Mouse (Mus musculus) forebrain, embryonic 12.5 days (tissue): ENCODE data around the gene Ccdc32. TPM values are rescaled to one million over a fixed set of nuclear protein-coding genes. Genes with fewer than 3 reads are reported as not detected.

Experiments used
- ATAC-seq: fragments of 200-750 bp; cut with Nextera tagmentation; 2 replicates; pipeline ENCODE4 v1.8.0; 2017; ENCODE audit warnings: moderate TSS enrichment; ENCODE audit not compliant: low FRiP score
- H3K27ac ChIP-seq: fragments of 300-500 bp; sonication (generic); 2 replicates; pipeline ENCODE4 v1.5.1; 2016; ENCODE audit warnings: mild to moderate bottlenecking
- H3K27me3 ChIP-seq: fragments of 300-500 bp; sonication (generic); 2 replicates; pipeline ENCODE4 v1.6.1; 2016; ENCODE audit warnings: mild to moderate bottlenecking
- H3K36me3 ChIP-seq: fragments of 300-500 bp; sonication (generic); replicated peaks from 2 replicates; pipeline ENCODE4 v1.6.1; 2016; ENCODE audit warnings: mild to moderate bottlenecking
- H3K4me1 ChIP-seq: fragments of 300-500 bp; sonication (generic); 2 replicates; pipeline ENCODE4 v1.6.1; 2016
- H3K4me2 ChIP-seq: fragments of 300-500 bp; sonication (generic); 2 replicates; pipeline ENCODE4 v1.6.1; 2016; ENCODE audit warnings: mild to moderate bottlenecking, moderate library complexity
- H3K4me3 ChIP-seq: fragments of 300-500 bp; sonication (generic); replicated peaks from 2 replicates; pipeline ENCODE4 v1.5.1; 2016; ENCODE audit warnings: mild to moderate bottlenecking
- H3K9ac ChIP-seq: fragments of 300-500 bp; sonication (generic); 2 replicates; pipeline ENCODE4 v1.6.1; 2016; ENCODE audit warnings: mild to moderate bottlenecking
- H3K9me3 ChIP-seq: fragments of 300-500 bp; sonication (generic); 2 replicates; pipeline ENCODE4 v1.6.1; 2016
- WGBS: fragments of 180-500 bp; shearing (Covaris S2); methylation state at CpG from one replicate; pipeline ENCODE4 v1.1.7; 2016; 5-methylcytosine and 5-hydroxymethylcytosine counted together
- polyA plus RNA-seq: library from polyadenylated mRNA; unstranded; fragments of >200 nt; fragmentation: Nextera tagmentation; extraction: Ambion mirVana; gene quantifications from 2 replicates; pipeline ENCODE4 v1.2.1, GENCODE M21; 2016

Gene Ccdc32
- polyA plus RNA-seq, result 25.3 and 26.4 TPM in 2 replicates

DNA sequence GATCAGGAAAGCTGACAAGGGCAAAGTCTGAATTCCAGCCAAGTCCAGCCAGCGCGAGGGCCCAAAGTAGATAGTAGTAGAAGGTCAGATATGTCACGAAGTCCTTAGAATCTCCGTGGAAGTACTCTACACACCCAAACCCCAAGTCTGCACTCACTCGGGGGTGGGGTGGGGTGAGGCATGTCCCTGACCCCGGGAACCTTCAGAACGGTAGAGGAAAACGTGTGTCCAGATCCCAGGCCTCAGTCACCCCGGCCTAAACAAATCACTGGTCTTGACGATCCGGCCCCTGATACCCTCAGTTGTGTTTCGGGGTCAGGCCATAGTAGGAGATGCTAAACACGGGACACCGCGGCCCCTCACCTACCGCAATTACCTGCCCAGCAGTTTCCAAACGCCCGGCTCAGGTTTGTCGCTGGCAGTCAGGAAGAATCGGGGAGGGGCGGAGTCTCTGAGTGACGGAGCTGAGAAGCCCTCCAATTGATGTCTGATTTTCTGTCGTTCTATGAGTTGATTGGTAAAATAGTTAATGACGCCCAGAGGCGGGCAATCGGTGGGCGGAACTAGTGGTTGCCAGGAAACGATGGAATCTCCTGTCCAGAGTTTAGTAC lies at the start of gene Ccdc32:
TSS of gene Ccdc32 (minus strand) at position 453 of the 611 bp plus-strand sequence.
- Histone ChIP-seq H3K9ac (peak within 1 kb of the TSS; percentile 68), H3K9me3 (no peaks in the 10 kb centered on the region), H3K4me1 (peaks cover 14% of the 10 kb centered on the region), H3K27me3 (no peaks in the 10 kb centered on the region), H3K36me3 (no peaks in the 10 kb centered on the region; the same call in 1 of the 2 replicates), H3K4me3 (peak within 1 kb of the TSS; percentile 70), H3K27ac (no peak within 1 kb of the TSS), H3K4me2 (peak within 1 kb of the TSS; percentile 89)
- WGBS, result 1% methylated on average over 28 of the region's 28 CpGs
- peak; percentile 98 for ATAC-seq

DNA sequence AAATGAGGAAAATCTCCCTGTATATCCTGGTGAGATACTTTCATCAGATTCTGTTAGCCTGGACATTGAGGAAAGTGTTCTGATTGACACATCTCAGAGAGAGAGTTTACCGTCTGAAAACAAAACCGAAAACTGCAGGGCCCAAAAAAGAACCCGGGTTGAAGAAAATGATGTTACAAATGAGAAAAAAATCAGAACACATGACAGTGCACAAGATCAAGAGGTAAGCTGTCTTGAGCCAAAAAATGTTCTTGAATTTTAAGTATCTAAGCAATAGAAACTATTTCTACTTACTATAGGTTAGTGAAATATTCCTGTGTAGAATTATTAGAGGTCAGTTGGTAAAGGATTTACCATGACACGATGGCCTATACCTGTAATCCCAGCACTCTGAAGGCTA lies 43.2 kb upstream of the Ccdc32 start:
- Histone ChIP-seq H3K9ac (no peak overlapping the region), H3K9me3 (no peaks in the 10 kb centered on the region), H3K4me1 (no peaks in the 10 kb centered on the region), H3K27me3 (no peaks in the 10 kb centered on the region), H3K36me3 (peaks cover 41% of the 10 kb centered on the region), H3K4me3 (no peak overlapping the region), H3K27ac (no peak overlapping the region), H3K4me2 (no peak overlapping the region)
- WGBS, result 93% methylated on average over 4 of the region's 4 CpGs
- no peak for ATAC-seq

DNA sequence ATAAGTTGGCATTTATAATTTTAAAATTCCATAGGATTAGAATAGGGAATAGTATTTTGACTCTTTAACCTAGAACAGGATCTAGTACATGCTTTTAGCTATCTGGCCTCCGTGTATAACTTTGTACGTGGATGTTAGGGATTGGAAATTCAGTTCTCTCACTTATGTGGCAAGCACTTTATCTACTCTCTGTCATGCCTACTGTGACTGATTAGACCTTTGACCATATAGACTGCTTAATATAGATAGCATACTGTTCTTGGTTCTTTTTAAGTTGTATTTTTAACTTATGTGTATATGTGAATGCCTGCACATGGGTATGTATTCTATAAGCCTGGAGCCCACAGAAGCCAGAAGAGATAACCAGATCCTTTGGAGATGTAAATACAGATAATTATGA lies 30.9 kb upstream of the Ccdc32 start:
- Histone ChIP-seq H3K4me3 (no peak overlapping the region), H3K27me3 (no peaks in the 10 kb centered on the region), H3K4me1 (no peaks in the 10 kb centered on the region), H3K4me2 (no peak overlapping the region), H3K27ac (no peak overlapping the region), H3K9me3 (no peaks in the 10 kb centered on the region), H3K36me3 (peaks cover 36% of the 10 kb centered on the region), H3K9ac (no peak overlapping the region)
- 96% methylated on average over 2 of the region's 2 CpGs for WGBS
- ATAC-seq, result no peak

DNA sequence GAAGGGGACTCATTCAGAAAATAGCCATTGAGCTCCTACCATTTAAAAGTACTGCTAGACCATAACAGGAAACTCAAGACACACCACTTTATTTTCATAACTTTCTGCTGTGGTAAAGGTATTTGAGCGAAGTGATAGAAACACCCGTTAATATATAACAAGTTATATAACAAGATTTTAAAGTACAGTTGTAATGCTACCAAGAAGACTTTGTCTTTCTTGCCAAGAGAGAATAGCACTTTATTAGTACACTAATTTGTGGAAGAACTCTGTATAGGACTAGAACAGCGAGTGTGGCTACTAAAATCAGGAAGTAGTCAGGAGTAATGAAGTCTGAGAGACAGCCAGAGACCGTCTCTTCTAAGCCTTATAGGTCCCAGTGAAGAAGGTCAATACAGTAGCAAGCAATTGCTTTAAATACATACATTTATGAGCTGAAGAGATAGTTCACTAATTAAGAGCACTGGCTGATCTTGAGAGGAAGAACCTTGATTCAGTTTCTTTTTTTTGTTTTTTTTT lies 21.0 kb upstream of the Ccdc32 start:
- no peak overlapping the region for H3K4me3 ChIP-seq
- H3K9me3 ChIP-seq, result no peaks in the 10 kb centered on the region
- peaks cover 11% of the 10 kb centered on the region for H3K4me1 ChIP-seq
- H3K36me3 ChIP-seq, result 0 out of 2 replicates have a peak, but pooled peaks cover 5% of the 10 kb centered on the region
- H3K9ac ChIP-seq, result no peak overlapping the region
- no peak for ATAC-seq
- no peaks in the 10 kb centered on the region for H3K27me3 ChIP-seq
- H3K4me2 ChIP-seq, result no peak overlapping the region
- H3K27ac ChIP-seq, result no peak overlapping the region
- WGBS, result 95% methylated on average over 4 of the region's 4 CpGs

DNA sequence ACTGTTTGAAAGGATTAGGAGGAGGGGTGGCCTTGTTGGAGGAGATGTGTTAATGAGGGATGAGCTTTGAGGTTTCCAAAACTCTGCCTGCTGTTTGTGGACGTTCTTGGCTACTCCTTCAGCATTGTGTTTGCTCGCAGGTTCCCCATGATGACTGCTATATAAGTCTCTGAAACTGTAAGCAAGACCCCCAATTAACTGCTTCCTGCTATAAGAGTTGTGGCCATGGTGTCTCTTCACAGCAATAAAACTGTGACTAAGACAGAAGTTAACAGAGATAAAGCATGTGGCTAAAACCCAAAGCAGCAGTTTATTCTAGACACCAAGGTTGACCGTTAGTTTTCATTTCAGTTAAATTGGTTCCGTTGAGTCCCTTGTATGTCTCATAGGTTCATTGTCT lies 18.7 kb upstream of the Ccdc32 start:
- Histone ChIP-seq H3K4me1 (peaks cover 11% of the 10 kb centered on the region), H3K4me2 (peak overlapping the region; percentile 48), H3K27ac (peak overlapping the region; percentile 89; the same call in 1 of the 2 replicates), H3K9ac (peak overlapping the region; percentile 59), H3K4me3 (peak overlapping the region; percentile 61), H3K27me3 (no peaks in the 10 kb centered on the region), H3K9me3 (no peaks in the 10 kb centered on the region), H3K36me3 (0 out of 2 replicates have a peak, but pooled peaks cover 5% of the 10 kb centered on the region)
- WGBS, result 16% methylated on average over 4 of the region's 4 CpGs
- no peak for ATAC-seq

DNA sequence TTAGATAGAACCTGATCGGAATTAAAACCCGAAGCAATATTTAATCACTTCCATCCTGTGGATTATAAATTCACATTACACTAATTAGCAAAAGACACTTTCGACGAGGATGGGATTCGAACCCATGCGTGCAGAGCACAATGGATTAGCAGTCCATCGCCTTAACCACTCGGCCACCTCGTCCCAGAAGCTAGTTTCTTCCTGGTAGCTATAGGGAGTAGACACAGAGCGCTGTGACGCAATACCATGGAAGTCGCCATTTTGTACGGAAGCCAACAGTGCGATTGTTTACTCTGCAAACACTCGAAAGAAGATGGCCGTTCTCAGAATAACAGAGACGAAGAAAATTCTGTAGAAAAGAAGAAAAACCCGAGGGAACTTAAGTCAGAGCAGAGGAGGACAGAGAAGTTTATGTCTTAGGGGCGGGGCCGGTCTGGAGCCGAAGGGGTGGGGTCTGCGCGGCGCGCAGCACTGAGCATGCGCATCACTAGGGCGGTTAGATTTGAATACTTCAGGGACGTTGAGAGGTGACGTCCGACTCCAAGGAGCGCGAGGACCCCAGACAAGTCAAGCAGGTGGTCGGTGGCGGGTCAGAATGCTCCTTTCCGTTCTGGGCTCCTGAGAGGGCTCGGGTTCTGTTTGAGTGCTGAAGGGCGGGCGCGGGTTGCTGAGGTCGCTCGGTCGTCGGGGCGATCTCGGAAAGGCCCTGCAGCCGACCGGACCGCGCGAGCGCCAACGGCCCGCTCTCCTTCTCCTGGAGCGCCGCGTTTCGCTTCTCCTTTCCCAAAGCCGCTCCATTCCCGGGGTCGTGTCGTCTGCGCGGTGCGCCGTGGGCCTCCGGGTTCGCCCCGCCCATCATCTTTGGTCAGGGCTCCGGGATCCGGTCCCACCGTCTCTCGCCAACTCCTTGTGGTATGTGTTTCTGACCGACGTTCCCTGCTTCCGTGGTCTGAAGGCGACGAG lies 17.7 kb upstream of the Ccdc32 start, which contains the start of gene Knl1:
TSS of gene Knl1 (plus strand) at position 471 of the 963 bp plus-strand sequence.
- Histone ChIP-seq H3K27me3 (no peaks in the 10 kb centered on the region), H3K9ac (peak within 1 kb of the TSS; percentile 59), H3K27ac (peak within 1 kb of the TSS; percentile 89), H3K4me2 (peak within 1 kb of the TSS; percentile 48), H3K4me3 (peak within 1 kb of the TSS; percentile 61), H3K36me3 (peaks cover 14% of the 10 kb centered on the region), H3K9me3 (no peaks in the 10 kb centered on the region), H3K4me1 (peaks cover 11% of the 10 kb centered on the region)
- WGBS, result under 1% methylated on average over 77 of the region's 77 CpGs
- ATAC-seq, result peak; percentile 97

DNA sequence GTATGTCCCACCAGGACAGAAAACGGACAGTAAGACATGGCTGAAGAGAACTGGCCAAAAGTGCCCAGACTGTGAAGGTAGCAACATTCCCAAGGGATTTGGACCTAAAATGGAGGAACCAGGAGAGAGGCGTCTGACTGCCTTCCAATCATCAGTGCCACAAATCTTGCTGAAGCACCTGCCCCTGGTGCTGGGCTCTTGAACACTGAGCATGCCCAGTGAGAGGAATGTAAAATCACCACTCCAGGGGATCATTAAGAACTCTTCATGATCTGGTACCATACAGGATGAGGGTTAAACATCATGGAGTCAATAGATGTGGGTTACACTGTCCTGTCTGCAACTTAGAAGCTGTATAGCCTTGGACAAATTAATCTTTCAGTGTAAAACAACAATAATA lies 16.0 kb upstream of the Ccdc32 start:
- no peak overlapping the region for H3K4me2 ChIP-seq

DNA sequence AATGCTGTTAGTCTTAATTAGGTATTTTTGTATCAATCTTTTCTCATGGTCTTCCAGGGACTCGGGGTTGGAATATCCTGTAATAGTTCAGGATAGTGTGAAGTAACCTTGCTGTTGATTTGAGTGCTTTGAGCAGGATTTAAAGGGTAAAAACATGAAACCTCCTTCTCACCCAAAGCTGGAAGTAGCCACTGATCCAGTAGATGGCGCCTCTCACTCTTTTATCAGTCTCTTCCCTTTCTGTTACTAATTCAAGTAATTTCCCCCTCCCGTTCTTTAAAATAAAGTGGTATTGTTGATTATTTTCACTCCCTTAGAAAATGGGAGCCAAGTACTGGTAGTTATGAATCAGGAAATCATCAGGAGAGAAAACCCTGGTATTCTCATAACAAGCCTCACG lies 11.7 kb upstream of the Ccdc32 start:
- Histone ChIP-seq H3K9me3 (no peaks in the 10 kb centered on the region), H3K4me2 (no peak overlapping the region), H3K36me3 (peaks cover 43% of the 10 kb centered on the region), H3K27me3 (no peaks in the 10 kb centered on the region), H3K4me3 (no peak overlapping the region), H3K9ac (no peak overlapping the region), H3K4me1 (peaks cover 8% of the 10 kb centered on the region), H3K27ac (no peak overlapping the region)
- no peak for ATAC-seq
- 58% methylated on average over 4 of the region's 4 CpGs for WGBS

More for the DNA sequence above, 16.0 kb upstream of the Ccdc32 start:
- Histone ChIP-seq H3K4me3 (no peak overlapping the region), H3K9ac (no peak overlapping the region), H3K27me3 (no peaks in the 10 kb centered on the region), H3K36me3 (peaks cover 11% of the 10 kb centered on the region), H3K27ac (no peak overlapping the region), H3K4me1 (peaks cover 11% of the 10 kb centered on the region), H3K9me3 (no peaks in the 10 kb centered on the region)
- 74% methylated on average over 2 of the region's 2 CpGs for WGBS
- no peak for ATAC-seq

DNA sequence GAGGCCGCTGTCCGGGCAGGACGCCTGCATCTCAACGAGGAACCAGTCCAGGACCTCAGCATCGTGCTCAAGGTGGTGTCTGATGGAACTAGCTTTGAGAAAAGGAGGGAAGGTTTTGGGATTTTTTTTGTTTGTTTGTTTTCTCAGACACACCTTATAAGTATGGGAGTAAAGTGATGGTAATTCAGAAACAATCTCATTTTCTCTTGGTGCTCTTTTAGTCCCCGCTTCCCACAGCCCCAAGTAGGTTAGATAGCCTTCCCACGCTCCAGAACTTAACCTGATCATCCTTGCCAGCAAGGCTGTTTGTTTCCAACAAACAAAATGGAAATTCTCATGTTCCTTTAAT lies 6.2 kb upstream of the Ccdc32 start:
- Histone ChIP-seq H3K27ac (peak overlapping the region; percentile 96), H3K4me1 (peaks cover 18% of the 10 kb centered on the region), H3K36me3 (peaks cover 34% of the 10 kb centered on the region), H3K9me3 (no peaks in the 10 kb centered on the region), H3K9ac (peak overlapping the region; percentile 88), H3K4me3 (peak overlapping the region; percentile 94), H3K27me3 (no peaks in the 10 kb centered on the region), H3K4me2 (peak overlapping the region; percentile 78)
- WGBS, result 6% methylated on average over 7 of the region's 7 CpGs
- no peak for ATAC-seq

DNA sequence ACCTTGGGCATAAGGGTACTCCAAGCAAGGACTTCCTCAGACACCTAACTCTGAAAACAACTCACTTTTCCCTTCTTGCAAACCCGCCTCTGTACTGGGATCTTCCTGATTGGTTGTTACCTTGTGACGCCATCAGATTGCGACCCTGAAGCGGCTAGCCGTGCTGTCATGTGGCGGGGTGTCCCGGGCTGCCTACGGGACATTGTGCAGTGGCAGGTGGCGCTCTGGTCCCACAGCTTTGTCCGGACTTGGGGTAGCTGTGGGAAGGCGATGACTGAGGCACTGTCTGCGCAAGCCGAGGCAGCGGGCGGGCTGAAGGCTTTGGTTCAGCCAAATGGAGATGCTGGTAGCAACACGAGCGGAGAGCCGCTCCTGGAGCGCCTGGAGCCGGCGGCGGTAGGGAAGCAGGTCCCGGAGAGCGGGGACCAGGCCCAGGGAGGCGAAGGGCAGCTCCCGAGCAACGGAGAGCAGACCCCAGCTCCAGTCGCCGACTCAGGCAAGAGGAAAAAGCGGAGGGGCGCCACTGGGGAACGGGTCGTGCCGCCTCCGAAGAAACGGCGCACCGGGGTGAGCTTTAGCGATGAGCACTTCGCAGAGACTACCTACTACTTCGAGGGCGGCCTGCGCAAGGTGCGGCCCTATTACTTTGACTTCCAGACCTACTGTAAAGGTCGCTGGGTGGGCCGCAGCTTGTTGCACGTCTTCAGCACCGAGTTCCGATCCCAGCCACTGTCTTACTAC lies 5.6 kb upstream of the Ccdc32 start, which contains the start of gene Rpusd2:
TSS of gene Rpusd2 (plus strand) at position 135 of the 741 bp plus-strand sequence.
- Histone ChIP-seq H3K4me1 (peaks cover 18% of the 10 kb centered on the region), H3K4me2 (peak within 1 kb of the TSS; percentile 78), H3K27ac (peak within 1 kb of the TSS; percentile 96), H3K9ac (peak within 1 kb of the TSS; percentile 88), H3K27me3 (no peaks in the 10 kb centered on the region), H3K36me3 (peaks cover 29% of the 10 kb centered on the region), H3K9me3 (no peaks in the 10 kb centered on the region), H3K4me3 (peak within 1 kb of the TSS; percentile 94)
- under 1% methylated on average over 49 of the region's 49 CpGs for WGBS
- ATAC-seq, result peak; percentile 98

DNA sequence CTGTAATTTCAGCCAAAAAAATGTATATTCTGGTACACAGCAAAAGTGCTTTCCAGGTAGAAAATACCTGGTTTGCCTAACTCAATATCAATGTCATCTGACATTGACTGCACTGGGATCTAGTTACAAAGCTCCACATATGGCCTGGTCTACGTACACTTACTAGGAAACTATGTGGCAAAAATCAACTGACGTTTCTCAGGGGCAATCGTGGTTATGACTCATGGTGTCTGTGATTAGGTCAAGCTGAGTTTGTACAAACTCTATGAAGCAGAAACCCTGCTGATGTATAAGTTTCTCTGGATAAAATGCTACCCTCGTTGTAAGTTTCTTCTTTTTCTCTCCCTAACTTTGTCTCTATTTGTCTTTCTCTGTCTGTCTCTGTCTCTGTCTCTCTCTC lies 3.0 kb upstream of the Ccdc32 start:
- 74% methylated on average over 4 of the region's 4 CpGs for WGBS

More for the DNA sequence above, 3.0 kb upstream of the Ccdc32 start:
- no peak overlapping the region for H3K27ac ChIP-seq
- H3K27me3 ChIP-seq, result no peaks in the 10 kb centered on the region
- H3K4me3 ChIP-seq, result no peak overlapping the region
- H3K9ac ChIP-seq, result no peak overlapping the region
- no peaks in the 10 kb centered on the region for H3K9me3 ChIP-seq
- no peak overlapping the region for H3K4me2 ChIP-seq
- H3K36me3 ChIP-seq, result peaks cover 6% of the 10 kb centered on the region
- H3K4me1 ChIP-seq, result peaks cover 32% of the 10 kb centered on the region
- ATAC-seq, result no peak
